Mouse (Mus musculus) 3T3-L1 (cell line): Measurements from ENCODE around the gene Ehd2.
A peak's percentile ranks its signal among the peaks of the same experiment; 100 is the strongest.

ENCODE experiments used
- DNase-seq: peaks from one replicate; pipeline ENCODE4 v3.0.0-alpha.2; 2015; ENCODE audit warnings: low read depth, low spot score

The Ehd2 gene

GRCm38 (mm10) chr7:15975451-15975850 is 8.1 kb upstream of the Ehd2 start:
- DNase-seq: no peak

DNA sequence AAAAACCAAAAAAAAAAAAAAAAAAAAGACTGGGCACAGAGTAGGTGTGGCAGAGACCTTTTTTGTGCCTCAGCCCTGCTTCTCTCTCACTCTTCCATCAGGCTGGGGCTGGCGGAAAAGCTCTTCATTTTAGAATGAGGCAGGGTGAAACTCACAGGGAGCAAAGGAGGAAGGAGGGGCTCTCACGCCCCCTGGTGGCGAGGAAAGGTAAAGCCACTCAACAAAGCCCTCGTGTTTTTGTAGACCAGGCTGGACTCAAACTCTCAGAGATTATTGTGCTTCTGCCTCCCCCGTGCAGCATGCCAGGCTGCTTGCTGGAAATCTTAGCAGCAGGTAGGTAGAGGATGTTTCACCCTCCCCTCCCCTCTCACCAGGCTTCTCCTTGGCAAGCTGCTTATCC is 7.3 kb upstream of the Ehd2 start:
- peak; percentile 70 for DNase-seq

GRCm38 (mm10) chr7:15972247-15972646 is 4.9 kb upstream of the Ehd2 start:
- DNase-seq: no peak

DNA sequence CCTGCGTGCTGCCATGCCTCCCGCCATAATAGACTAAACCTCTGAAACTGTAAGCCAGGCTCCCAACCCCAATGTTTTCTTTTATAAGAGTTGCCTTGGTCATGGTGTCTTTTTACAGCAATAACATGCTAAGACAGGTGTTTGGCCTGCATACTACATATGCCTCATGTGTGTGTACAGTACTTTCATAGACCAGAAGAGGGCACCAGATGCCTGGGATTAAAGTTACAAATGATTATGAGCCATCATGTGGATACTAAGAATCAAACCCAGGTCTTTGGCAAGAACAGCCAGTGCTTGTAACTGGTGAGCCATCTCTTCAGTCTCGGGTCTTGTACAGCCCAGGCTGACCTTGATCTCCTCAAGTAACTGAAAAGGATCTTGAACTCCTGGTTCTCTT is 2.3 kb upstream of the Ehd2 start:
- DNase-seq: peak; percentile 33

GRCm38 (mm10) chr7:15968322-15968721 is 955 bp upstream of the Ehd2 start:
- DNase-seq: no peak

GRCm38 (mm10) chr7:15966489-15966888 is 878 bp downstream of the Ehd2 start:
- DNase-seq: peak; percentile 19

GRCm38 (mm10) chr7:15963798-15964652 is 3.3 kb downstream of the Ehd2 start:
- DNase-seq: no peak

DNA sequence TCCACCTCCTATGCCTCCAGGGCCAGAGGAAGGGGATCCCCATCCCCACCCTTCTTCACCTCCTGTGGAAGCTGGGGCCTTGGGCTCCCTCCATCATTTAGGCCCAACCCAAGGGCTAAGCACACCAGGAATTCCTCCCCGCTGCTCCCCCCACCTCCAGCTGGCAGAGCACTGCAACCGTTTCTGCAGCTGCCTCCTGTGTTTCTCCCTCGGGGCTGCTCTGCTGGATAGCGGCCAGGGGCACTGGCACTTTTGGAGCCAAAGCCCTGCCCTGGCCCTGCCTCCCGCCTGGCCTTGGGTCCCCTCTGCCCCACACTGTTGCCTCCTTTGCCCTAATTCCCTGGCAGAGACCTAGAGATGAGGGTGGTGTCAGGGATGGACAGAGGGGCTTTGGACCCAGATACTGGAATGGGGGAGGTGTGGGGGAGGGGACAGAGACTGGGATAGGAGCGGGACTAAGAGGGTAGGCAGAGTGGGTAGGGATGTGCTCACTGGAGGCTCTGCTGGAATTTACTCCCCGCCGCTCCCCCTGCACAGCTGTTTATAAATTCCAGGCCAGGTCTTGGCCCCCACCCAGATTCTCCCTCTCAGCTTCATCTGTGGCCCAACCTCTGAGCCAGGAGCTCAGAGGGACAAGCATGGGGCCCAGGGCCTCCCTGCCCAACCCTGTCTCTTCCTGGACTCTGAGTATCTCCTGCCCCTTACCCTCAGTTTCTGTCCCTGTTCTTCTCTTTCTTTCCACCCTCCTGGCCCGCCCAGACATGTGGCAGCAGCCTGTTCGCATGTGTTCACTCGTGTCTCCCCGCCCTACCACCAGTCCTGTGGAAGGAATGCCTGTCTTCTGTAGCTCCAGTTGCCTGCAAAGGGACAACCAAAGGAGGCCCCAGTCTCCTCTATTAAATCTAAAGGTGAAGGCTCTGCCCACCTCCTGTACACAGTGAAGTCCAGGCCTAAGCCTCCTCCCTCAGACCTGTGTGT is 4.8 kb downstream of the Ehd2 start:
- peak; percentile 92 for DNase-seq

GRCm38 (mm10) chr7:15961798-15962197 is 5.6 kb downstream of the Ehd2 start:
- DNase-seq: no peak

DNA sequence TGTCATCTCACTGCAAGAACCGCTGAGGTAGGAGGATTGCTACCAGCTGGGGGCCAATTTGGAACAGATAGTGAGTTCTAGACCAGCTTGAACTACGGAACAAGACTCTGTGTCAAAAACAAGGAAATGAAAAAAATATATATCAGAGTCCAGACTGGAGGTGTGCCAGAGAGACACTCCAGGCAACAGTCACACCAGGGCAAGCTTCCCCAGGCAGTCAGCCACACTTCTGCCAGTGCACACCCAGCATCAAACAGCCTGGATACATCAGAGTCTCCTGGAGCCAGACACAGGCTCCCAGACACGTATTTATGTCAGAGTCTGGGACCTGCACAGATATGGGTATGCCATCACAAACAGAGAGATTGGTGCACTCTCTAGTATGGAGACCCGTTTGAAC is 6.1 kb downstream of the Ehd2 start:
- peak; percentile 61 for DNase-seq

DNA sequence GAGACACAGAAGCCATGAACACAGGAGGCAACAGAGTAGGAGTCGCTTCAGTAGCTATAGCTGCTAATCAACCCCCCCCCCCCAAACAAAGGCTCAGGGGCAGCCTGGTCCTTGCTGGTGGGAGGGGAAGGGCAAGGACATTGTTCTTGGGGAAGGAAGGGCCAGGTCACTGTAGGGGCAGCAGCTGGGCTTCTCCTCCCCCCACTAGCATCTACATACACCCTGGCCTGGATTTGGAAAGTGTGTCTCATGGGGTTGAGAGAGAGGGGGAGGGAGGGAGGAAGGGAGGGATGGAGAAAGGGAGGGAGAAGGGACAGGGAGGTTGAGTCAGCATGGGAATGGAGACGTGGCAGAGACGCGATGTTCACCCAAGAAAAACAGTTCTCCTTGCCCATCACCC is 6.7 kb downstream of the Ehd2 start:
- peak; percentile 51 for DNase-seq

DNA sequence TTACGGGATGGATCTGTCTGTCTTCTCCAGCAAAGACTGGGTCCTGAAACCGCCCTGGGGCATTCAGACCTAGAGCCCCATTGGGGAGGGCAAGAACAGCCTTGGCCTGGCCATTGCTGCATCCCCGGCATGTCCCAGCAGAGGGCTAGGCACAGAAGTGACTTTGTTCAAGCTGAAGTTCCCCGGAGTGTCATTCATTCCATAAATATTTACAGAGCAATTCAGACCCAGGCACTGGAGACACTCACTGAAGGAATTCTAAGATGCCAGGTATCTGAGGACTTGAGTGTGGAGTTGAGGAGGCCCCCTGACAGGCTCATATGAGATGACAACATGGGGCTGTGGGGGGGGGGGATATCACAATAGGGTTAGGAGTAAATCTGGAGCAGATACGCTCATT is 11.2 kb downstream of the Ehd2 start:
- no peak for DNase-seq

DNA sequence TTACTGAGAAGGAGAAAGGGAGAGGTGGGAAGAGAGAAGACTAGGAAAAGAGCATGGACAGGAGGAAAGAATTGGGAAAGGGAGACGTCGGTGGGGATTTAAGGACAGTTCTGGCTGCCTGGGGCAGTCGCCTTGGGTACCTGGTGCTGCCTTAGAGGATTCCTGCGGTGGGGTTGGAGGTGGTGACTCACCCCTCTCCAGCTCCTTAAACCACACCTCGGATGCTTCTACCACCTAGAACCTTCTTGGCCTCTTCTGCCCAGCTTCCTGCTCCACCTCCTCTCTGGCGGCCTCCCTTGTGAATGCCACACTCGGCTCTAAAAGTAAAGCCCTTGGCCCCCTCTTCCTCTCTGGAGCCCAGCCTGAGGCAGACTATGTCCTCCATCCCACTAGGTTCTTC is 11.9 kb downstream of the Ehd2 start:
- no peak for DNase-seq

DNA sequence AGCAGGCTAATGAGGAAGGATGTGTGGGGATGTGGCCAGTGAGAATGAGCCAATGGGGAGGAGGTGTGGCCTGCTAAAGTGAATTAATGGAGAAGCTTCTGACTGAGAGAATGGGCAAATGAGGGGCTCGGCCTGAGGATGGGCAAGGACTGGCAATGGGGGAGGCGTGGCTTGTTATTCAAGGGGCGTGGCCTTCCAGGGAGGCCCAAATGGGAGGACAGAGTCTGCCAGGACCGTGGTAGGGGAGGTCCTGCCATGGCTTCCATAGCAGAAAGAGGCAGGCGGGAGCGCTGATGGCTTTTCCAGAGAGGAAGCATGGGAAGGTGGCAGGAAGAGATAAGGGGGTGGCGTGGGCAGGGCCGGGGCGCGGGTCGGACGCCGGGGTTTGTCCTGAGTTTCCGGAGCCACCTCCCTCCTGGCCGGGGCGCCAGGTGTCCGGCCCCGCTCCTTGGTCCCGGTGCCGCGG is 12.4 kb downstream of the Ehd2 start:
- no peak for DNase-seq

DNA sequence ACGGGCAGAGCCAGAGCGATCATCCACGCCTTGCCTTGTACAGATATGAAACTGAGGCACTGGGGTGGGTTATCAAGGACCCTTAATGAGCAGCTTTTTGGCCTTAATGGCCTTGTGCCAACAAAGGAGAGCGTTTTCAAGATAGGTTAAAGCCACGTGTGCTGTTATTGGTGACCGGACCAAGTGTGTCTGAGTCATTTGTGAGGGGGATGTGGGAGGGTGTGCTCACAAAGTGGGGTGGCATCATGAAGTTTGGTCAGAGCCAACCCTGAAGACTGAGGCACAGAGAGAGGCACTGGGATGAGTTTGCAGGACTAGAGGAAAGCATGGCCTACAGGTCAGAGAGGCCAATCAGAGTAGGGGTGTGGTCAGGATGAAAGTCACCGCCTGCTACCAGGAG is 12.9 kb downstream of the Ehd2 start:
- no peak for DNase-seq

DNA sequence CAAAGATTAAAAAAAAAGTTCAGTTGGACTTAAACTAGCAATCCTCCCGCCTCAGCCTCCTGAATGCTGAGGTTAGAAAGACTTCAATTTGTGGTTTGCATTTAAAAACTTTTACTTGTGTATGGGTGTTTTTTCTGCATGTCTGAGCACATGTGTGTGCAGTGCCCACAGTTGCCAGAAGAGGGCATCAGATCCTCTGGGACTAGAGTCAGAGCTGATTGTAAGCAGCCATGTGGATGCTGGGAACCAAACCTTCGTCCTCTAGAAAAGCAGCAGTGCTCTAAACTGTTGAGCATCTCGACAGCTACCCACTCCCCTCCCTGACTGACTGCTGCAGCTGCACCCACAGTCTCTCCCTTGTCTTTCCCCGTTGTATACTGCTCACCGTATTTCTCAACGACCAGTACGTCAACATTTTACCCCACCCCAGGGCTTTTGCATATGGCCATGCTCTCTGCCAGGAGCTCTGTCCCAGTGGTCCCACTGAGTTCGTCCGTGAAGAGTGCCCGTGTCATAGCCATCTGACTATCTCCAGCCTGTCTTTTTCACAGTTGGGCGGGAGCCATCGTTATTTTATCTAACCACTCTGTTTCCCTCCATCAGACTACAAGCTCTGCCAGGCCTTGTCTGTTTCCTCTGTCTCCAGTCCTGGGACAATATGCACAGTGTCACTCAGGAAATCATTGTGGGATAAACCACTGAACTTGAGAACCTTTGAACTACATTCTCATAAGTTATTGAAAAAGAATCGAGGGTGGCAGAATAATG is 13.9 kb downstream of the Ehd2 start:
- peak; percentile 47 for DNase-seq

DNA sequence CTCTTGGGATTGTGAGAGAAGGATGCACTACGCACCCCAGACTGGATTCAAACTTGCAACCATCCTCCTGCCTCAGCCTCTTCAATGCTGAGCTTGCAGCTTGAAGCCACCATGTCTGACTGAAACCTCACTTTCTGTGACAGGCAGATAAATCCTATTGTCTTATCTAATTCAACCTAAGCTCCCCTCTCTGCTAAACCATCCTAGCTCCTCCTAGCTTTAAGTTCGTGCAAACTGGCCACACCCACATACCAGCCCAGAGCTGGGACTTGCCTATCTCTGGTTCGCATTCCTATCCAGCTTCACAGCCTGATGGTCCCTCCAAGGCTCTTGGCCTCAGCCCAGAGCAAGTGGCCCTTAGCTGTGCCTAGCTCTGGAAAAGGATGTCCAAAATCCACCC is 15.0 kb downstream of the Ehd2 start:
- peak; percentile 47 for DNase-seq

DNA sequence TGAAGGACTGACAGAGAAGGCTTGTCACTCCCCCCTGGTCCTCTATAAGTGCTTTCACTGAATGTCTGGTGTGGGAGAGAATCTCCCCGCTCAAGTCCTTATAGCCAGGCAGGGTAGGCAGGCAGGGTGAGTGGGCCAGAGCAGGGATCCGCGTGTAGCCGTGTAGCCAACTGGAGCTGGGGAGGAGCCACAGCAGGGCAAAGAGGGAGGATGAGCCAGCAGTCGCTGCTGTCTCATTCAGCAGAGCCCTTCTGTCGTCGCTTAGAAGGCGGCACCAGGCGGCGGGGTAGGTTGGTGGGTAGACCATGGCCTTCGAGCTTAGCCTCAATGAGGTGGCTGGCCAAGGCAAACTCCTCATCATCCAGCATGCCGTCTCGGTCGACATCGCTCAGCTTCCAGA is 17.4 kb downstream of the Ehd2 start:
- no peak for DNase-seq

- peak; percentile 74 for DNase-seq
These were observed 18.1 kb downstream of the Ehd2 start for GRCm38 (mm10) chr7:15949216-15949790.

DNA sequence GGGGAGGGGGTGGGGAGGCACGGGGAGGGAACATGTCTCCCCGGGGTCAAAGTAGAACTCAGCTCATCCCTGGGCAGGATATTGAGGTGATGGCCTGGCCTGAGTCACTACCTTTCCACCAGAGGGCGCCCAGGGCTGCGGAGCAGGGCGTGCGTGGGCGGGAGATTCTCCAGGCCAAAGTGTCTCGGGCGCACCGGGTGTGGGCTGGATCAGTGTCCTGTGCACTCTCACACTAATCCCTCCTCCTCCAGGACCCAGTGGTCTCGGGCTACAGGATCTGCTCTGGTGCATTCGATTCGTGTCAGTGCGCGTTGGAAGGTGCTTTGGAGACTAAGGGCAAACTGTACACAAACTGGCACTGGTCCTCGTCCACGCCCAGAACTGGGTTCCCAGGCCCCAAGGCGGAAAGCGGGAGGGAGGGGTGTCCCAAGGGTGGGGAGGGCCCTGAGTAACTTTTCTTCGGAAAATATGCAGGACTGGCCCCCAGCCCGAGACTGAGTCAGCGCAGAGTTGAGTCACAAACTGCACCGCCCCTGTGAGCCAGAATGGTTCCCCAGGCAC is 18.9 kb downstream of the Ehd2 start:
- DNase-seq: peak; percentile 96
